In the genomic region with DNA sequence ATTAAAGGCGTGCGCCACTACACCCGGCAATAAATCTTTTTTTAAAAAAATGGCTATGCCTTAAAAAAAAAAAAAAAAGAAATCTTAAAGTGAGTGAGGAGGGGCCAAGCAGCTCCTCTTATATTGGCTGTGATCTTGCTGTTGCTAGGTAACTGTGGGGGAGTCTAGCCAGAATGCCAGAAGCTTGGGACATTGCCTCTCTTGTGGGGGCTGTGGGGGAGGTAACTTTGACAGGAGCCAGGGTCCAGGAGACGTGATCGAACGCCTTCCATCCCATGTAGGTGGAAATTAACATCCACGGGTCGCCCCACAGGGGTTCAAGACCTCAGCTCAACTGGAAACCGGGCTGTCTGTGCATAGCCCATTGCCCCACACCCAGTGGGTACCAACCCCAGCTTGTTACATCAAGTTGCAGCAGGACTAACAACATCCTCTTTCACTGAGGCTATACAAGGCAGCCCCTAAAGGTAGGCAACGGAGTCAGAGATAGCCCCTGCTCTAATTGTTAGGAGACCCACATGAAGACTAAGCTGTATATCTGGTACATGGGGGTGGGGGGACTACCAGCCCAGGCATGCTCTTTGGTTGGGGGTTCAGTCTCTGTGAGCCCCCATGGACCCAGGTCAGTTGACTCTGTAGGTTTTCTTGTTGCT, we compare ENCODE assay signal across 11 mouse cellular contexts. TPM values are rescaled to one million over a fixed set of nuclear protein-coding genes. Genes with fewer than 3 reads are reported as not detected.
DNase-seq lines count a peak whose midpoint lies in the region; ATAC-seq and TF ChIP-seq lines count a peak whose summit lies in the region.
"Had no signal": no experiment of that assay in that cellular context is flagged by ENCODE, and none has a peak within 500 bp of the region (broad histone marks: within the 10 kb centered on the region; RNA-seq: fewer than 3 reads in every experiment).

No protein-coding gene starts in this region.

- 0 out of 2 replicates have a peak, but pooled peaks have one; percentile 51 for ATAC-seq in intestine, embryonic 14.5 days (replicated peaks; ENCODE audit: low FRiP score, low TSS enrichment, low read depth)
- ATAC-seq in intestine, embryonic 15.5 days = no peak
- ATAC-seq in intestine, postnatal 0 days = no peak
- ATAC-seq: CD4-positive, CD25-positive, alpha-beta regulatory T cell, adult 4 months; inflammation-experienced regulatory T-cells, adult 6 months had no signal

- no peak overlapping the region for H3K27ac ChIP-seq in intestine, embryonic 14.5 days (ENCODE audit: low read depth)
- no peak overlapping the region for H3K27ac ChIP-seq in intestine, embryonic 15.5 days
- H3K27ac ChIP-seq in intestine, postnatal 0 days (ENCODE audit: low read depth, low read length) = no peak overlapping the region

- no peaks in the 10 kb centered on the region for H3K4me1 ChIP-seq in intestine, embryonic 14.5 days (replicated peaks; ENCODE audit: control insufficient read depth, insufficient read depth, low read length)
- no peaks in the 10 kb centered on the region for H3K4me1 ChIP-seq in intestine, embryonic 15.5 days (replicated peaks)
- H3K4me1 ChIP-seq in intestine, postnatal 0 days (replicated peaks; ENCODE audit: control insufficient read depth, insufficient read depth, low read length) = no peaks in the 10 kb centered on the region

- no peak overlapping the region for H3K4me3 ChIP-seq in intestine, embryonic 14.5 days (ENCODE audit: low read depth, low read length)
- no peak overlapping the region for H3K4me3 ChIP-seq in intestine, embryonic 15.5 days (replicated peaks)
- H3K4me3 ChIP-seq in intestine, postnatal 0 days (ENCODE audit: low read depth, low read length) = no peak overlapping the region

- no peaks in the 10 kb centered on the region for H3K27me3 ChIP-seq in intestine, embryonic 14.5 days (replicated peaks; ENCODE audit: control insufficient read depth, insufficient read depth, low read length)
- H3K27me3 ChIP-seq in intestine, embryonic 15.5 days (replicated peaks) = no peaks in the 10 kb centered on the region
- no peaks in the 10 kb centered on the region for H3K27me3 ChIP-seq in intestine, postnatal 0 days (replicated peaks; ENCODE audit: control insufficient read depth, insufficient read depth, low read length)

- no peak overlapping the region for H3K4me2 ChIP-seq in intestine, embryonic 14.5 days (ENCODE audit: low read length)
- H3K4me2 ChIP-seq in intestine, embryonic 15.5 days (replicated peaks) = no peak overlapping the region
- no peak overlapping the region for H3K4me2 ChIP-seq in intestine, postnatal 0 days (replicated peaks; ENCODE audit: low read depth)
- H3K4me2 ChIP-seq: heart, embryonic 11.5 days had no signal

- TF ChIP-seq CTCF in intestine, postnatal 0 days (IDR thresholded peaks at IDR 0.05; ENCODE audit: low read depth) = no peak

- intact Hi-C loops in left cerebral cortex, postnatal 36 days (cut with DNase I) = no loop called here

- DNase-seq in intestine, embryonic 14.5 days (ENCODE audit: low spot score) = no peak
- DNase-seq in ES-CJ7 (ENCODE audit: low read depth, low spot score) = peak; percentile 32
- peak; percentile 21 to 37 for DNase-seq in frontal cortex, postnatal 14 days (ENCODE audit: low spot score in 2 of 2)
- peak; percentile 45 to 50 for DNase-seq in left cerebral cortex, postnatal 36 days (ENCODE audit: low spot score in 2 of 2)
- DNase-seq in cerebellum, adult 11 months = no peak
- no peak for DNase-seq in cerebellum, postnatal 14 days

- no peak overlapping the region for H3K9ac ChIP-seq in intestine, embryonic 14.5 days (ENCODE audit: low read length)
- H3K9ac ChIP-seq in intestine, embryonic 15.5 days = no peak overlapping the region
- H3K9ac ChIP-seq in intestine, postnatal 0 days (ENCODE audit: low read depth, low read length) = no peak overlapping the region

- 84% methylated on average over 10 of the region's 10 CpGs for WGBS in intestine, embryonic 14.5 days
- 76% methylated on average over 10 of the region's 10 CpGs for WGBS in intestine, embryonic 15.5 days
- 90% methylated on average over 10 of the region's 10 CpGs for WGBS in intestine, postnatal 0 days

- peaks cover 22% of the 10 kb centered on the region for H3K36me3 ChIP-seq in intestine, embryonic 14.5 days (ENCODE audit: control insufficient read depth, insufficient read depth, low read length)
- 0 out of 2 replicates have a peak, but pooled peaks cover 7% of the 10 kb centered on the region for H3K36me3 ChIP-seq in intestine, embryonic 15.5 days
- H3K36me3 ChIP-seq in intestine, postnatal 0 days (ENCODE audit: control insufficient read depth, insufficient read depth) = peaks cover 4% of the 10 kb centered on the region; the same call in 1 of the 2 replicates

- H3K9me3 ChIP-seq in intestine, embryonic 14.5 days (ENCODE audit: control insufficient read depth, low read length) = no peaks in the 10 kb centered on the region
- no peaks in the 10 kb centered on the region for H3K9me3 ChIP-seq in intestine, embryonic 15.5 days
- H3K9me3 ChIP-seq in intestine, postnatal 0 days (ENCODE audit: control insufficient read depth) = no peaks in the 10 kb centered on the region

RNA-seq across cellular contexts. Expression of gene Amd1, which starts 17.7 kb away (rescaled TPM):
- 77.6 and 90.5 TPM in 2 replicates for polyA plus RNA-seq in intestine, embryonic 14.5 days (2014; fragmentation: Nextera tagmentation; extraction: Ambion mirVana)
- 55.7 and 60.4 TPM in 2 replicates for polyA plus RNA-seq in intestine, embryonic 15.5 days (2015; fragmentation: Nextera tagmentation; extraction: Ambion mirVana)
- total RNA-seq in left cerebral cortex, postnatal 36 days (2021) = 10 to 100 TPM; 76.0 to 83.6 TPM
- 24.0 and 25.3 TPM in 2 replicates for polyA plus RNA-seq in intestine, postnatal 0 days (2015; fragmentation: Nextera tagmentation; extraction: Ambion mirVana)

RNA-seq across cellular contexts. Expression of gene Gtf3c6, which starts 26.4 kb away (rescaled TPM):
- polyA plus RNA-seq in intestine, embryonic 14.5 days (2014; fragmentation: Nextera tagmentation; extraction: Ambion mirVana) = 106 and 110 TPM in 2 replicates
- polyA plus RNA-seq in intestine, embryonic 15.5 days (2015; fragmentation: Nextera tagmentation; extraction: Ambion mirVana) = 80.8 and 88.9 TPM in 2 replicates
- 10 to 100 TPM; 19.5 to 27.2 TPM for total RNA-seq in left cerebral cortex, postnatal 36 days (2021)
- polyA plus RNA-seq in intestine, postnatal 0 days (2015; fragmentation: Nextera tagmentation; extraction: Ambion mirVana) = 50.7 and 64.3 TPM in 2 replicates

RNA-seq across cellular contexts. Expression of gene Rpf2, which starts 37.5 kb away (rescaled TPM):
- polyA plus RNA-seq in intestine, embryonic 14.5 days (2014; fragmentation: Nextera tagmentation; extraction: Ambion mirVana) = 77.7 and 77.9 TPM in 2 replicates
- 65.4 and 74.7 TPM in 2 replicates for polyA plus RNA-seq in intestine, embryonic 15.5 days (2015; fragmentation: Nextera tagmentation; extraction: Ambion mirVana)
- 10 to 100 TPM; 19.3 to 21.3 TPM for total RNA-seq in left cerebral cortex, postnatal 36 days (2021)
- 36.2 and 36.6 TPM in 2 replicates for polyA plus RNA-seq in intestine, postnatal 0 days (2015; fragmentation: Nextera tagmentation; extraction: Ambion mirVana)

RNA-seq across cellular contexts. Expression of gene Cdk19, which starts 55.1 kb away (rescaled TPM):
- 8.7 and 9.0 TPM in 2 replicates for polyA plus RNA-seq in intestine, embryonic 14.5 days (2014; fragmentation: Nextera tagmentation; extraction: Ambion mirVana)
- 5.9 and 6.3 TPM in 2 replicates for polyA plus RNA-seq in intestine, embryonic 15.5 days (2015; fragmentation: Nextera tagmentation; extraction: Ambion mirVana)
- 10 to 100 TPM; 50.2 to 54.1 TPM for total RNA-seq in left cerebral cortex, postnatal 36 days (2021)
- 3.0 and 3.2 TPM in 2 replicates for polyA plus RNA-seq in intestine, postnatal 0 days (2015; fragmentation: Nextera tagmentation; extraction: Ambion mirVana)

Comparison
In these comparisons a context has a peak if more than half of its experiments do, and no peak if none do; other contexts are left out.
1. DNase-seq: peak in ES-CJ7 (single experiment), frontal cortex, postnatal 14 days (2 of 2) and left cerebral cortex, postnatal 36 days (2 of 2); none in intestine, embryonic 14.5 days (single experiment), cerebellum, adult 11 months (single experiment) and cerebellum, postnatal 14 days (0 of 2).